Mouse (Mus musculus) CH12.LX (cell line): ENCODE data around the gene Mrpl9. TPM values are rescaled to one million over a fixed set of nuclear protein-coding genes. Genes with fewer than 3 reads are reported as not detected.
A peak's percentile ranks its signal among the peaks of the same experiment; 100 is the strongest.

Experiments used
- DNase-seq: peaks from one replicate; pipeline ENCODE4 v3.0.0-alpha.2; 2013; ENCODE audit errors: extremely low read depth
- H3K27ac ChIP-seq: 2 replicates; pipeline ENCODE4 v1.5.1; 2012; ENCODE audit warnings: low read depth, mild to moderate bottlenecking, control low read depth, moderate library complexity; ENCODE audit not compliant: insufficient read depth
- H3K27me3 ChIP-seq: replicated peaks from 2 replicates; pipeline ENCODE3; 2012; ENCODE audit warnings: inconsistent platforms
- H3K36me3 ChIP-seq, 2 experiments: replicated peaks in 1 of 2; 2 replicates each; pipeline versions ENCODE3 to v1.6.1; 2012; ENCODE audit warnings: inconsistent platforms in 1 of 2, low read length in 1 of 2, mild to moderate bottlenecking in 1 of 2, mixed read lengths in 1 of 2, moderate library complexity in 1 of 2; ENCODE audit not compliant: control insufficient read depth in 1 of 2, insufficient read depth in 1 of 2
- H3K4me1 ChIP-seq, 2 experiments: 2 replicates each; pipeline ENCODE4 v1.6.1; 2012; ENCODE audit warnings: inconsistent platforms in 1 of 2, moderate library complexity in 1 of 2; ENCODE audit not compliant: insufficient read depth in 2 of 2, control insufficient read depth in 1 of 2
- H3K4me2 ChIP-seq: 2 replicates; pipeline ENCODE4 v1.6.1; 2012; ENCODE audit warnings: low read depth, mild to moderate bottlenecking, control low read depth; ENCODE audit not compliant: poor library complexity, insufficient read depth, severe bottlenecking
- H3K4me3 ChIP-seq, 3 experiments: fragments of 150-350 bp in 1 of 3; sonication (generic) in 1 of 3; replicated peaks in 1 of 3; 2 replicates each; pipeline versions ENCODE3 to v1.5.1; 2011 to 2012; ENCODE audit warnings: low read depth in 2 of 3, low read length in 2 of 3, mild to moderate bottlenecking in 2 of 3, moderate library complexity in 2 of 3, control low read depth in 1 of 3, improper control_type of control experiment in 1 of 3, inconsistent platforms in 1 of 3, mixed read lengths in 1 of 3; ENCODE audit not compliant: poor library complexity in 1 of 3
- H3K79me2 ChIP-seq: replicated peaks from 2 replicates; pipeline ENCODE4 v1.6.1; 2012; ENCODE audit warnings: mild to moderate bottlenecking, moderate library complexity; ENCODE audit not compliant: control insufficient read depth, poor library complexity, insufficient read depth, severe bottlenecking; ENCODE audit errors: extremely low read depth
- H3K9ac ChIP-seq: 2 replicates; pipeline ENCODE4 v1.6.1; 2012; ENCODE audit warnings: low read depth, mild to moderate bottlenecking, control low read depth, moderate library complexity; ENCODE audit not compliant: insufficient read depth
- H3K9me3 ChIP-seq: replicated peaks from 2 replicates; pipeline ENCODE3; 2012; ENCODE audit warnings: low read length, inconsistent platforms, mixed read lengths
- CHD1 ChIP-seq: IDR thresholded peaks from 2 replicates; pipeline ENCODE4 v1.6.1; 2012; ENCODE audit warnings: low read depth, low read length, improper control_type of control experiment, inconsistent platforms
- CTCF ChIP-seq, 2 experiments: IDR thresholded peaks in 1 of 2; conservative IDR thresholded peaks in 1 of 2; 2 replicates each; pipeline ENCODE4 v1.5.1; 2011 to 2012; ENCODE audit warnings: low read depth in 2 of 2, low read length in 2 of 2, improper control_type of control experiment in 1 of 2, inconsistent platforms in 1 of 2, mild to moderate bottlenecking in 1 of 2, moderate library complexity in 1 of 2
- ELF1 ChIP-seq: IDR thresholded peaks from 2 replicates; pipeline ENCODE4 v1.6.1; 2014; ENCODE audit warnings: low read depth, mild to moderate bottlenecking, inconsistent platforms, low read length, improper control_type of control experiment
- GABPA ChIP-seq: IDR thresholded peaks from 2 replicates; pipeline ENCODE4 v1.6.1; 2012; ENCODE audit warnings: low read depth, low read length, improper control_type of control experiment, inconsistent platforms; ENCODE audit not compliant: insufficient replicate concordance
- HCFC1 ChIP-seq: IDR thresholded peaks from 2 replicates; pipeline ENCODE4 v1.6.1; 2012; ENCODE audit warnings: low read depth, mild to moderate bottlenecking, inconsistent platforms, low read length, improper control_type of control experiment
- IRF4 ChIP-seq: IDR thresholded peaks from 2 replicates; pipeline ENCODE4 v1.6.1; 2014; ENCODE audit warnings: low read depth, mild to moderate bottlenecking, inconsistent platforms, low read length, improper control_type of control experiment
- KAT2A ChIP-seq: IDR thresholded peaks from 2 replicates; pipeline ENCODE4 v1.6.1; 2012; ENCODE audit warnings: low read length, improper control_type of control experiment, inconsistent platforms; ENCODE audit not compliant: insufficient replicate concordance
- MAFK ChIP-seq: IDR thresholded peaks from 2 replicates; pipeline ENCODE4 v1.6.1; 2011; ENCODE audit warnings: low read length, improper control_type of control experiment; ENCODE audit not compliant: insufficient replicate concordance
- MAX ChIP-seq: IDR thresholded peaks from 2 replicates; pipeline ENCODE4 v1.6.1; 2011; ENCODE audit warnings: low read length, improper control_type of control experiment
- MAZ ChIP-seq: IDR thresholded peaks from 2 replicates; pipeline ENCODE4 v1.6.1; 2012; ENCODE audit warnings: low read depth, mild to moderate bottlenecking, inconsistent platforms, low read length, improper control_type of control experiment, moderate library complexity
- MEF2A ChIP-seq: IDR thresholded peaks from 2 replicates; pipeline ENCODE4 v1.6.1; 2014; ENCODE audit warnings: low read depth, mild to moderate bottlenecking, inconsistent platforms, low read length, improper control_type of control experiment, borderline replicate concordance
- MXI1 ChIP-seq: IDR thresholded peaks from 2 replicates; pipeline ENCODE4 v1.6.1; 2011; ENCODE audit warnings: mild to moderate bottlenecking, low read depth, low read length, improper control_type of control experiment
- NELFE ChIP-seq: IDR thresholded peaks from 2 replicates; pipeline ENCODE4 v1.6.1; 2011; ENCODE audit warnings: low read depth, low read length, improper control_type of control experiment
- NRF1 ChIP-seq: IDR thresholded peaks from 2 replicates; pipeline ENCODE4 v1.6.1; 2014; ENCODE audit warnings: low read depth, mild to moderate bottlenecking, inconsistent platforms, low read length, improper control_type of control experiment, moderate library complexity
- PAX5 ChIP-seq: IDR thresholded peaks from 2 replicates; pipeline ENCODE4 v1.6.1; 2012; ENCODE audit warnings: low read length, inconsistent platforms, mixed read lengths
- POLR2AphosphoS2 ChIP-seq: IDR thresholded peaks from 2 replicates; pipeline ENCODE4 v1.6.1; 2011; ENCODE audit warnings: low read depth, low read length, improper control_type of control experiment
- RAD21 ChIP-seq: IDR thresholded peaks from 2 replicates; pipeline ENCODE4 v1.6.1; 2011; ENCODE audit warnings: low read depth, mild to moderate bottlenecking, low read length, improper control_type of control experiment, moderate library complexity
- SIN3A ChIP-seq: IDR thresholded peaks from 2 replicates; pipeline ENCODE4 v1.6.1; 2012; ENCODE audit warnings: low read length, improper control_type of control experiment, inconsistent platforms
- SMC3 ChIP-seq: IDR thresholded peaks from 2 replicates; pipeline ENCODE4 v1.6.1; 2011; ENCODE audit warnings: low read depth, low read length, improper control_type of control experiment
- USF1 ChIP-seq: IDR thresholded peaks from 2 replicates; pipeline ENCODE4 v1.6.1; 2014; ENCODE audit warnings: low read depth, mild to moderate bottlenecking, inconsistent platforms, low read length, improper control_type of control experiment
- USF2 ChIP-seq: conservative IDR thresholded peaks from 2 replicates; pipeline ENCODE4 v1.6.1; 2011; ENCODE audit warnings: low read depth, low read length, improper control_type of control experiment
- ZC3H11A ChIP-seq: IDR thresholded peaks from 2 replicates; pipeline ENCODE4 v1.6.1; 2012; ENCODE audit warnings: low read depth, mild to moderate bottlenecking, inconsistent platforms, low read length, improper control_type of control experiment
- ZMIZ1 ChIP-seq: IDR thresholded peaks from 2 replicates; pipeline ENCODE4 v1.6.1; 2012; ENCODE audit warnings: low read depth, mild to moderate bottlenecking, inconsistent platforms, low read length, improper control_type of control experiment
- ZNF384 ChIP-seq: IDR thresholded peaks from 2 replicates; pipeline ENCODE4 v1.6.1; 2012; ENCODE audit warnings: low read depth, low read length, improper control_type of control experiment, inconsistent platforms
- dilution Hi-C: fragments of 300-500 bp; cut with MboI; formaldehyde crosslinking; loops from 2 replicates; pipeline ENCODE4 v1.14.3; 2020; ENCODE audit warnings: low sequenced_read_pairs; ENCODE audit not compliant: extremely low pct_unique_long_range_greater_than_20kb, extremely low pct_ligation_motif_present
- in situ Hi-C: fragments of 300-500 bp; cut with MboI; formaldehyde crosslinking; loops from 3 replicates; pipeline ENCODE4 v1.14.3; 2019; ENCODE audit warnings: low sequenced_read_pairs, low pct_ligation_motif_present, low pct_unique_long_range_greater_than_20kb, mixed read lengths
- polyA plus RNA-seq: library from polyadenylated mRNA; unstranded; fragments of >175 nt; gene quantifications from 2 replicates; pipeline ENCODE4 v1.2.1, GENCODE M21; 2012; ENCODE audit warnings: low read depth; ENCODE audit not compliant: insufficient read length
- total RNA-seq, 2 experiments: library from RNA; depleted of rRNA; stranded (reverse); fragments of 300-350 nt in 1 of 2; fragments of >200 nt in 1 of 2; gene quantifications; 2 replicates each; pipeline ENCODE4 v1.2.3; 2012 to 2014

The Mrpl9 gene
- total and polyA plus RNA-seq, 3 experiments, result 104 to 114 (median 111) TPM

DNA sequence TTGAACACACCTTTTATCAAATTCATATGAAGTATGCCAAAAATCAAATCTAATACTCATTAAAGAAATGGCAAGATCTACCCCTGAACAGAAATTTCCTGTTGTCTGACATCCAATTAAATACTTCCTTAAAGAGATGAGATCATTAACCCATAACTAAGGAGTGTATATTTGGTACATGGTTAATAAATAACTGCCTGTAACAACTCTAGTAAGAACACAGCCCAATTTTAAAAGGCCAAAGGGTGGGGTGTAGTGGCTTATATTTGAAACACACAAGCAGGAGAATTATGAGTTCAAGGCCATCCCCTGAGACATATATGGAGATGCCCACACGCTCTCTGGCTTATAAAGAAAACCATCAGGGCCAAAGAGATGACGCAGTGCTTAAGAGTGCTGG lies 6.3 kb downstream of the Mrpl9 start:
- Histone ChIP-seq H3K36me3 (peaks cover 35 to 72% of the 10 kb centered on the region in 2 experiments), H3K27ac (no peak overlapping the region), H3K27me3 (no peaks in the 10 kb centered on the region), H3K4me3 (no peak overlapping the region), H3K4me1 (peaks cover 3 to 7% of the 10 kb centered on the region in 2 experiments; a peak in 3 of 4 replicates), H3K9ac (no peak overlapping the region), H3K4me2 (no peak overlapping the region), H3K9me3 (peaks cover 7% of the 10 kb centered on the region), H3K79me2 (peaks cover 3% of the 10 kb centered on the region; the same call in 1 of the 2 replicates)
- dilution Hi-C loops (no loop called here), in situ Hi-C loops (no loop called here)
- no peak for DNase-seq
- no peak for TF ChIP-seq MAX
- TF ChIP-seq USF1, result no peak
- TF ChIP-seq, all 38 proteins: peak for 0

DNA sequence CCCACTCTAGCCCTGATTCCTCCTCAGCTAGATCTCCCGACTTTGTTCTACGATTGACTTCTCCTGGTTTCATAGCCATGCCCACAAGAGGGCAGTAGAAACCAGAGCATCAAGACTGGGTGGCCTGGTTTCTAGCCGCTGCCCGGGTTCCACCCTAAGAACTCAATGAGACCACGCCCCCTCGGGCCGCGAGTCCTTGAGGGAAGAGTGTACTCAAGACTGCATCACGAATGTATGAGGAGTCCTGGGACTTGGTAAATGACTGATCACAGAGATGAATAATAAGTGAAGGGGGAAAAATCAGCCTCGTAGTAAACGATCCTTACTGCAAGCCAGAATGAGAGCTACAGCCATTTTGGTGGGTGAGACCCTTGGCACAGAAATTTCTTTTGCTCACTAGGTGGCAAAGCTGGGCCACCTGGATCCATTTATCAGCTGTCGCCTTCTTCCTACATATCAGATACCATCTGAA lies 13.4 kb downstream of the Mrpl9 start:
- Histone ChIP-seq H3K9me3 (peaks cover 3% of the 10 kb centered on the region), H3K36me3 (peaks cover 0 to 14% of the 10 kb centered on the region in 2 experiments), H3K9ac (no peak overlapping the region), H3K27ac (no peak overlapping the region), H3K27me3 (no peaks in the 10 kb centered on the region), H3K79me2 (no peaks in the 10 kb centered on the region), H3K4me2 (peak overlapping the region; percentile 42), H3K4me3 (peak overlapping the region; percentile 30 to 64 (median 51)), H3K4me1 (peaks cover 0 to 9% of the 10 kb centered on the region in 2 experiments; a peak in 2 of 4 replicates)
- TF ChIP-seq IRF4, result peak; percentile 44; the same call in 1 of the 2 replicates
- TF ChIP-seq CTCF (conservative IDR thresholded peaks at IDR 0.05 in 1 of 2, IDR thresholded peaks at IDR 0.05 in 1 of 2; ENCODE audit: low read depth in 2 of 2, low read length in 2 of 2), result peak; percentile 37 to 94
- no peak for TF ChIP-seq MAFK
- TF ChIP-seq ZC3H11A, result peak; percentile 48
- TF ChIP-seq SMC3, result peak; percentile 90
- peak; percentile 93 for TF ChIP-seq RAD21
- no peak for TF ChIP-seq NRF1
- TF ChIP-seq NELFE, result no peak; the same call in 1 of the 2 replicates
- in situ Hi-C loops (loop anchor here (25.0 kb wide), 1 partner anchor 156 kb away; no protein-coding TSS in a partner anchor), dilution Hi-C loops (no loop called here)
- peak; percentile 93 for DNase-seq

DNA sequence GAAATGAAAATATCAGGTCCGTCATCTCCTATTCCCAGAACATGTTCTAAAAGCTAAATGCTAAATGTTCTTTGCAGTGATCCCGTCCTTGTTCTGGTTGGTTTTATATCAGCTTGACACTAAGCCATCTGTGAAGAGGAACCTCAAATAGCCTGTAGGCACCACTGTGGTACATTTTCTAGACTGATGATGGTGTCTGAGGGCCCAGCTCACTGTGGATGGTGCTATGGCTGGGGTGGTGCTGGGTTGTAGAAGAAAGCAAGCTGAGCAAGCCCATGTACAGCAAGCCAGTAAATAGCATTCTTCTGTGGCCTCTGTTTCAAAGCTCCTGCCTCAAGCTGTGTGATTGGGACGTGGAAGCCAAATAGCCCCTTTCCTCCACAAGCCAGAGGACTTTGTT lies 13.9 kb downstream of the Mrpl9 start:
- no peak overlapping the region for H3K27ac ChIP-seq
- TF ChIP-seq KAT2A, result no peak
- TF ChIP-seq ELF1, result no peak
- TF ChIP-seq MEF2A, result no peak
- TF ChIP-seq MXI1, result no peak
- no peak for TF ChIP-seq ZC3H11A
- TF ChIP-seq CHD1, result no peak
- TF ChIP-seq PAX5, result no peak
- no peak for TF ChIP-seq ZNF384
- no peak for TF ChIP-seq HCFC1
- TF ChIP-seq GABPA, result no peak
- no peak for TF ChIP-seq SIN3A
- no peak; the same call in 1 of the 2 replicates for TF ChIP-seq USF2
- TF ChIP-seq ZMIZ1, result no peak
- TF ChIP-seq POLR2AphosphoS2, result no peak
- TF ChIP-seq MAZ, result no peak
- TF ChIP-seq, all 38 proteins: peak for 0
- Histone ChIP-seq H3K9me3 (peaks cover 3% of the 10 kb centered on the region), H3K27me3 (no peaks in the 10 kb centered on the region), H3K36me3 (peaks cover 0 to 10% of the 10 kb centered on the region in 2 experiments), H3K4me2 (peak overlapping the region; percentile 42; the same call in 1 of the 2 replicates), H3K4me1 (peaks cover 0 to 9% of the 10 kb centered on the region in 2 experiments; a peak in 2 of 4 replicates), H3K79me2 (no peaks in the 10 kb centered on the region), H3K4me3 (no peak overlapping the region), H3K9ac (no peak overlapping the region)
- DNase-seq, result no peak
- in situ Hi-C loops (loop anchor here (25.0 kb wide), 1 partner anchor 155 kb away; no protein-coding TSS in a partner anchor), dilution Hi-C loops (no loop called here)
